Comparison of ENCODE assay signal across 8 mouse cellular contexts in genomic region chr8:106137906-106138477, GRCm38 (mm10). TPM values are rescaled to one million over a fixed set of nuclear protein-coding genes. Genes with fewer than 3 reads are reported as not detected.
DNase-seq lines count a peak whose midpoint lies in the region; ATAC-seq and TF ChIP-seq lines count a peak whose summit lies in the region.

No protein-coding gene starts in this region.

- no peaks in the 10 kb centered on the region; the same call in 1 of the 2 replicates for H3K4me1 ChIP-seq in heart, adult 2 months (ENCODE audit: control insufficient read depth, insufficient read depth, low read length)
- peaks cover 24% of the 10 kb centered on the region for H3K4me1 ChIP-seq in lung, embryonic 15.5 days

- peak; percentile 71 for TF ChIP-seq POLR2A in heart, adult 2 months (IDR thresholded peaks at IDR 0.05; ENCODE audit: insufficient read depth, low read depth, low read length)

- DNase-seq in right cerebral cortex, adult 2 months (ENCODE audit: low spot score in 2 of 2): peak; percentile 53 to 66
- no peak for DNase-seq in right cerebral cortex, postnatal 36 days (ENCODE audit: low spot score in 2 of 2)
- peak; percentile 85 to 89 for DNase-seq in adrenal gland, postnatal 36 days
- DNase-seq in heart, adult 2 months: peak; percentile 78 to 80
- peak; percentile 85 for DNase-seq in kidney, adult 18-20 months
- no peak for DNase-seq in layer of hippocampus, adult 11-12 months (ENCODE audit: low spot score)

- under 1% methylated on average over 24 of the region's 24 CpGs for WGBS in heart, adult 2 months
- under 1% methylated on average over 24 of the region's 24 CpGs for WGBS in lung, embryonic 15.5 days

- peak overlapping the region; percentile 61 for H3K27ac ChIP-seq in heart, adult 2 months
- H3K27ac ChIP-seq in lung, embryonic 15.5 days: peak overlapping the region; percentile 91

- no peak for TF ChIP-seq EP300 in heart, adult 2 months (IDR thresholded peaks at IDR 0.05; ENCODE audit: insufficient read depth, low read depth, low read length)

- H3K36me3 ChIP-seq in heart, adult 2 months (ENCODE audit: control insufficient read depth, insufficient read depth, low read length): no peaks in the 10 kb centered on the region
- H3K36me3 ChIP-seq in lung, embryonic 15.5 days: no peaks in the 10 kb centered on the region

- TF ChIP-seq CTCF in heart, adult 2 months (IDR thresholded peaks at IDR 0.05): no peak

- intact Hi-C loops in heart, adult 2 months (cut with DNase I): no loop called here

- H3K4me3 ChIP-seq in heart, adult 2 months: peak overlapping the region; percentile 64
- peak overlapping the region; percentile 54 for H3K4me3 ChIP-seq in lung, embryonic 15.5 days

- H3K27me3 ChIP-seq in heart, adult 2 months (ENCODE audit: control insufficient read depth, insufficient read depth, low read length): peaks cover 9% of the 10 kb centered on the region
- peaks cover 37% of the 10 kb centered on the region for H3K27me3 ChIP-seq in lung, embryonic 15.5 days

- ATAC-seq in lung, embryonic 15.5 days (ENCODE audit: borderline replicate concordance, extremely low read depth, low FRiP score, low TSS enrichment): peak; percentile 33
- ATAC-seq in neutrophil, adult 5-6 weeks (ENCODE audit: extremely low read depth, insufficient number of reproducible peaks, low FRiP score, poor library complexity, severe bottlenecking): peak; percentile 27; the same call in 1 of the 2 replicates

- H3K9ac ChIP-seq in heart, adult 2 months (ENCODE audit: low read depth, low read length): peak overlapping the region; percentile 36
- peak overlapping the region; percentile 48 for H3K9ac ChIP-seq in lung, embryonic 15.5 days

- no peaks in the 10 kb centered on the region for H3K79me2 ChIP-seq in heart, adult 2 months (replicated peaks; ENCODE audit: control insufficient read depth, insufficient read depth, low read length)

- H3K9me3 ChIP-seq in lung, embryonic 15.5 days: no peaks in the 10 kb centered on the region

- peak overlapping the region; percentile 79 for H3K4me2 ChIP-seq in lung, embryonic 15.5 days

RNA-seq across cellular contexts. Expression of gene Esrp2, which starts 1.2 kb away (rescaled TPM):
- 1 to 10 TPM; 1.1 to 3.5 TPM for total RNA-seq in adrenal gland, postnatal 36 days (2021)
- under 1 TPM; 0.31 to 0.52 TPM for total RNA-seq in heart, adult 2 months (2021)
- polyA plus RNA-seq in heart, adult 2 months (2012; rRNA removed): 0.29 and 1.1 TPM in 2 replicates
- polyA plus RNA-seq in lung, embryonic 15.5 days (2015; fragmentation: Nextera tagmentation; extraction: Ambion mirVana): 43.6 and 44.1 TPM in 2 replicates
- total RNA-seq in neutrophil, adult 5-6 weeks (2017): 0.25 TPM in 1 of 2 replicates, not detected in the other

RNA-seq across cellular contexts. Expression of gene Pla2g15, which starts 12.2 kb away (rescaled TPM):
- 10 to 100 TPM; 17.4 to 29.6 TPM for total RNA-seq in adrenal gland, postnatal 36 days (2021)
- 1 to 10 TPM; 6.5 to 8.6 TPM for total RNA-seq in heart, adult 2 months (2021)
- 8.0 and 8.4 TPM in 2 replicates for polyA plus RNA-seq in heart, adult 2 months (2012; rRNA removed)
- 12.7 and 13.7 TPM in 2 replicates for polyA plus RNA-seq in lung, embryonic 15.5 days (2015; fragmentation: Nextera tagmentation; extraction: Ambion mirVana)
- total RNA-seq in neutrophil, adult 5-6 weeks (2017): 8.5 and 13.6 TPM in 2 replicates

RNA-seq across cellular contexts. Expression of gene Slc7a6, which starts 30.7 kb away (rescaled TPM):
- 10 to 100 TPM; 28.4 to 33.1 TPM for total RNA-seq in adrenal gland, postnatal 36 days (2021)
- 10 to 100 TPM; 10.2 to 10.8 TPM for total RNA-seq in heart, adult 2 months (2021)
- polyA plus RNA-seq in heart, adult 2 months (2012; rRNA removed): 14.7 and 17.4 TPM in 2 replicates
- polyA plus RNA-seq in lung, embryonic 15.5 days (2015; fragmentation: Nextera tagmentation; extraction: Ambion mirVana): 50.8 and 57.6 TPM in 2 replicates
- 9.3 and 11.3 TPM in 2 replicates for total RNA-seq in neutrophil, adult 5-6 weeks (2017)

Comparison
In these comparisons a context has a peak if more than half of its experiments do, and no peak if none do; other contexts are left out.
1. DNase-seq: peak in right cerebral cortex, adult 2 months (2 of 2), adrenal gland, postnatal 36 days (2 of 2), heart, adult 2 months (2 of 2) and kidney, adult 18-20 months (single experiment); none in right cerebral cortex, postnatal 36 days (0 of 2) and layer of hippocampus, adult 11-12 months (single experiment).